Mouse (Mus musculus) frontal cortex, postnatal 10 days (tissue): ENCODE measurements around the gene Esyt2.

Source experiments
- DNase-seq, 2 experiments: peaks; one replicate each; pipeline ENCODE4 v3.0.0; 2022; ENCODE audit warnings: low spot score in 2 of 2, mixed read lengths in 1 of 2

Gene Esyt2

DNA sequence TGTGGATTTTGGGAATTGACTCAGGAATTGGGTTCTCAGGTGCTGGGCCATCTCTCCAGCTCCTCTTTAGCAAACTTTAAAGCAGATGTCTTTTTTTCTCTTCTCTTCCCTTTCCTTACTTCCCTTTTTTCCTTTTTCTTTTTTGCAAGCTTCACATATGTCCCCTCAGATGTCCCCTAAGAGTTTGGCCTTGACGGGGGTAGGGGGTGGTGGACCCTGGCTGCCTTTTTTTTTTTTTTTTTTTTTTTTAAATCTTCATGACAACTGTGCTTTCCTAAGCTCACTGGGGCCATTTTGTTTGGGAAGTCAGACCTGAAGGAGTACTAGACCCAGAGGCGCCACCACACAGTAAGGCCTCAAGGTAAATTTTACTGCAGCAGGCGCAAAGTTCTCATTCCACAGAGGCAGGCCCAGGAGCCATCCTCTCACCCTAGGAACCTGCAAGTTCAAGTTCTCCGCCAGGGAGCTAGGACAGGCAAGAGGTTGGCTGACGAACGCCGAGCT lies 795 bp upstream of the Esyt2 start:
- no peak for DNase-seq

- DNase-seq, result peak in 1 of 2 experiments; percentile 24
Measured at GRCm38 (mm10) chr12:116281427-116282281, 658 bp downstream of the Esyt2 start.

GRCm38 (mm10) chr12:116282856-116283255 lies 1.9 kb downstream of the Esyt2 start:
- no peak for DNase-seq

- no peak for DNase-seq
Measured at GRCm38 (mm10) chr12:116283511-116283910, 2.5 kb downstream of the Esyt2 start.

DNA sequence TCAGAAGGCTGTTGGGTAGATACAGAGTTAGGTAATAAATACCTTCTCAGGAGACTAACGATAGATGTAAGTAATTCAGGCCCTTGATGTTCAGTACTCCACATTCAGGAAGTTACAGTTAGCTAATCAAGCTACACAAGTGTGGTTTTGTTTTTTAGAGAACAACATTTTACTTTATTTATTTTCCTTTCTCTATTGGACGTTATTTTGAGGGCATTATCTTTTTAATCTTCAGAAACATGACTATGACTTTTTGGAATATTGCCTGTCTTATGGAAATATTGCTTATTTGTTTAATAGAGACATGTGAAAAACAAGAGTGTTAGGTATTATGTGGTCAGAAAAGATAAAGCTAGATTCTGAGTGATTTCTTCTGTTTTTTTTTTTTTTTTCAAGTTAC lies 12.2 kb downstream of the Esyt2 start:
- DNase-seq, result no peak

GRCm38 (mm10) chr12:116293599-116294292 lies 12.8 kb downstream of the Esyt2 start:
- no peak for DNase-seq

DNA sequence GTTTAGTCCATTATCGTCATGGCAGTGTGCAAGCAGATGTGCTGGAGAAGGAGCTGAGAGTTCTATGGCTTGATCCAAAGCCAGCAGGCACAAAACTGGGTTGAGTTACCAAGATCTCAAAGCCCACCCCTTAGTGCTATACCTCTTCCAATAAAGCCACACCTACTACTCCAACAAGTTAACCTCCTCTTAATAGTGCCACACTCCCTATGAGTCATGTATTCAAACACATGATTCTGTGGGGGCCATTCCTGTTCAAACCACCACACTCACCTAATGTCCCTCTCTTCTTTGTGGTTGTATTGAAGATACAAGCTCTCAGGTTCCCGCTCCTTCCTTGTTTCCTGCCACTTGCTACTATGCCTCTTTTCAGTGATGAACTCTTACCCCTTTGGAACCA lies 18.9 kb downstream of the Esyt2 start:
- DNase-seq, result no peak

- DNase-seq, result no peak
Measured at GRCm38 (mm10) chr12:116302181-116302580, 21.2 kb downstream of the Esyt2 start.

- no peak for DNase-seq
Measured at GRCm38 (mm10) chr12:116306042-116306441, 25.0 kb downstream of the Esyt2 start.

DNA sequence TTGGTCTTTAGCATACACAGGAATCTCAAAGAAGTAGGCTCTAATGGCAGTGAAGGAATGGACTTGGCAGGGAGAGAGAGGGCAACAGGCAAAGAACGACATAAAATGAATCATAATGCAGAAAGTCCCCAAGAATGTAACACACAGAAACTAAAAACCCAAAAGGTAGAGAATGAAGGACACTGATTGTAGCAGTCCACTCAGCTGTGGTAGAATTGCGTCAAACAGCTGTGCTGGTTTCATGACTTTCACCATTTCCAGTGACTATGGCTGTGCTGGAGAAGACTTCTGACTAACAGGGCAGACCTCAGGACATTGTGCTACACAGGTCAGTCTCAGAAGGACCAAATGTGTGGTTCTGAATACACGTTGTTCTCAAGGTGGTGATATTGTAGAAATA lies 26.9 kb downstream of the Esyt2 start:
- DNase-seq, result no peak

GRCm38 (mm10) chr12:116308612-116309011 lies 27.6 kb downstream of the Esyt2 start:
- no peak for DNase-seq

GRCm38 (mm10) chr12:116313816-116314215 lies 32.8 kb downstream of the Esyt2 start:
- no peak for DNase-seq

DNA sequence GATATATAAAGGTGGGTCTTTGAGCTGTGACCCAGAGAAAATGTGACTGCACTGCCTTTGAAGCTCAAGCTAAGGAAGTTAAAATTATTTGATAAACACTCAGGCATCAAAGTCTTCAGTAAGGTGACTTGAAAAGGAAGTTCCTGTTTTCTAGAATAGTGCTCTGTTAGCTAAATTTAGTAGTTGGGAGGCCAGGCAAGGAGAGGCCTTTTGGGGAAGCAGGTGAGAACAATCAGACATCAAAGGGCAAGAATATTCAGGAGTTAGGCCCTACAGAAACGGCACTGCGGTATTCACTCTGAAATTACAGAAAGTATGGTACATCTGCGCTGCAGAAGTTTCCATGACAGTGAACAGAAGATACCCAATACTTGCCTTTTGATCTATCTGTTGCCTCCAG lies 34.5 kb downstream of the Esyt2 start:
- DNase-seq, result no peak

DNA sequence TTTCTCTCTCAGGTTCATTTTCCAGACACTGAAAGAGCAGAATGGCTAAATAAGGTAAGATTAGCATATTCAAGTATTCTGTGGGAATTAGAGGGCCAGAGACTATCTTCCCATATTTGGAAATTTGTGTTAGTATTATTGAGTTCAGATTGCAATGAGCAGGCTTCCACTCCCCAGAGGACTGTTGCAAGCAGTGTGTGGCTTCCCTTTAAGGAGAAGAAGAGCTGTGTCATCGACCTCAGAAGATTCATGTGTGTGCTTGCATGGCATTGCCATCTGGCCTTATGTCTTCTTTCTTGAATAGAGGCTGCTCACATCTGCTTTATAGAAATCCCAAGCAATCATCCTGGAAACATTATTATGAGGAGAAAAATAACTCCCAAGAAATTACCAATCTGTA lies 36.8 kb downstream of the Esyt2 start:
- DNase-seq, result no peak

DNA sequence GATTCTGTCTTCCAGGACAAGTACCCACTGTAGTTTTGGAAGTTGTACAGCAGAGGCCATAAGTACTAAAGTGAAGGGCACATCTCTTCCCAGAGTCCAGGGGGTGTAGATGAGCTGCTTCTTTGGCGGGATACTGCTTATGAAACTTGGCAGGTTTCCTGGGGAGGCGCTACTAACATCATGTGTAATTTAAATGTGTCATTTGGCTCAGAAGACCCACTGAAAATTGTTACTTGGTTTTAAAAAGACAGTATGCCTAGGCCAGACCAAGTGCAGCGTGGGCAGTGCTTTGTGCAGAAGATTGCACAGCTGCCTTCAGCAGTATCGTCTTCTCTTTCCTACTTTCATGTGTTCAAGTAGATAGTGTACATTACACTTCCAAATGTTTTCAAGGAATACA lies 44.5 kb downstream of the Esyt2 start:
- DNase-seq, result peak in 1 of 2 experiments; percentile 26

DNA sequence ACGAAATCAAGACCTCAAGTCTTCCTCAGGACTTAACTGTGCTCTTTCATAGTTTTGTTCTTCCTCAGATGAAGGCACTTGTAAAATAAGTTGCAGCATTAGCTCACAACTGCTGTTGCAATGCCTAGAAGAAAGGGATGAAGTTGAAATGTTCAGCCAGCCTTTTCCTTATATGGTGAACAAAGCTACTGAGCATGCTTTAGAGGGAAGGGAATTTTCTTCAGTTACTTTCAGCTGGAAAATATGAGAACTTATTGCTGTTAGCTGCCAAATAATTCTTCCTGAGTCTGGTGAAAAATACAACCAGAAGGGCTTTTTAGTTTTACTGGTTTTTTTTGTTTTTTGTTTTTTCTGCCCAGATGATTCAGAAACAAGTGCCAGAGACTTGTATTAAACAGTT lies 45.2 kb downstream of the Esyt2 start:
- no peak for DNase-seq

GRCm38 (mm10) chr12:116334253-116334652 lies 53.3 kb downstream of the Esyt2 start:
- DNase-seq, result no peak

DNA sequence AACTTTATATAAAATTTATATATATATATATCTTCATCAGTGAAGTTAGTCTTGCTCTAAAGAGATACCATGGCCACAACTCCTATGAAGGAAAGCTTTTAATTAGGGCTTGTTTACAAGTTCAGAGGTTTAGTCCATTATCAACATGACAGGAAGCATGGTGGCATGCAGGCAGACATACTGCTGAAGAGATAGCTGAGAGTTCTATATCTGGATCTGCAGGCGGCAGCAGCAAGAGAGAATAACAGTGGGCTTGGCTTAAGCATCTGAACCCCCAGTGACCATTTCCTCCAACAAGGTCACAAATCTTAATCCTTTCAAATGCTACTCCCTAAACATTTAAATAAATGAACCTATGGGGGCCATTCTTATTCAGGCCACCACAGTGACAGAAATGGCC lies 59.2 kb downstream of the Esyt2 start:
- DNase-seq, result no peak

- no peak for DNase-seq
Measured at GRCm38 (mm10) chr12:116348755-116349286, 67.8 kb downstream of the Esyt2 start.

- no peak for DNase-seq
Measured at GRCm38 (mm10) chr12:116349376-116349775, 68.4 kb downstream of the Esyt2 start.

DNA sequence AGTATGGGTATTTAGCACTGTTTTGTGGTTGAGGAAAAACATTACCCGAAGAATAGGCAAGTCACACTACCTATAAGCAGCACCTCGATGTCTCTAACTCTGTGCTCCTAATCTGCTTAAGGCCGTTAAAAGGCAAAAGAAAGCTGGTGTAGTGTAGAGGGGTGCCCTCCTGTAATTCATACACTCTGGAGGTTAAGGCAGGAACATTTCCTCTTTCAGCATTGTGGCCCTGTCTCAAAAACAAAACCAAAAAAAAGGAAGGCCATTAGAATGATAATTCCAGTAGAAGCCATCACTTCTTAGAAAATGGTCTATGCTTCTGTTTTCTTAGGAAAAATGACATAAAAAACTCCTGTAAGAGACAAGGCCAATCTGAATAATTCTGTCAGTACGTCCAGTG lies 70.0 kb downstream of the Esyt2 start:
- DNase-seq, result no peak

DNA sequence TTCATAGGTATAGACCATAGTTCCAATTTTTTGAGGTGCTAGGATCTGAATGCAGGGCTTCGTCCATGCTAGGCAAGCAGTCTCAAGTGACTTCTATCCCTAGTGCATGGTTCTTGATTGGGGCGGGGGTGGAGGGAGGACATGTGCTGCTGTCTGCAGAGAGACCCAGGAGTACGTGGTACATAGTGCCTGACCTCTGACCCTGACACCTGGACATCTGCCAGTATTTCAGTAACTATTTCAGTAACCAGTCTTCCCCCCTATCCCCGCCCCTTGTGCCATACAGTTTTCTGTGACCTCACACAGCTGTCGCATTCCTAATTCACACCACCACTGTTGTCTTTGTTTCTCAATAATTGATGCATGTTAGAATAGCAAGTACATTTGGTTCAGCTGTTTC lies 71.4 kb downstream of the Esyt2 start:
- DNase-seq, result no peak

- no peak for DNase-seq
Measured at GRCm38 (mm10) chr12:116354694-116355093, 73.7 kb downstream of the Esyt2 start.
